Mouse (Mus musculus) neural tube, embryonic 14.5 days (tissue): ENCODE measurements at regions not wholly inside any gene's neighbourhood (a gene's known extent, or its start where the extent isn't known, plus 50 kb on each side); places are given as distances from the start of the nearest gene placed in this dataset.

ENCODE experiments used
- ATAC-seq: fragments of 200-750 bp; cut with Nextera tagmentation; 2 replicates; pipeline ENCODE4 v1.8.0; 2017; ENCODE audit warnings: low read depth, mild to moderate bottlenecking, moderate TSS enrichment, moderate library complexity
- H3K27ac ChIP-seq: fragments of 300-500 bp; sonication (generic); 2 replicates; pipeline ENCODE4 v1.5.1; 2014; ENCODE audit warnings: low read depth, mild to moderate bottlenecking, control low read depth, low read length, moderate library complexity, mixed read lengths
- H3K27me3 ChIP-seq: fragments of 300-500 bp; sonication (generic); 2 replicates; pipeline ENCODE4 v1.6.1; 2014; ENCODE audit warnings: low read length; ENCODE audit not compliant: control insufficient read depth, insufficient read depth
- H3K36me3 ChIP-seq: fragments of 300-500 bp; sonication (generic); 2 replicates; pipeline ENCODE4 v1.6.1; 2014; ENCODE audit warnings: low read length, mixed read lengths; ENCODE audit not compliant: control insufficient read depth, insufficient read depth
- H3K4me1 ChIP-seq: fragments of 300-500 bp; sonication (generic); 2 replicates; pipeline ENCODE4 v1.6.1; 2014; ENCODE audit warnings: low read length; ENCODE audit not compliant: control insufficient read depth, insufficient read depth
- H3K4me2 ChIP-seq: fragments of 300-500 bp; sonication (generic); 2 replicates; pipeline ENCODE4 v1.6.1; 2014; ENCODE audit warnings: mild to moderate bottlenecking, low read depth, low read length, control low read depth
- H3K4me3 ChIP-seq: fragments of 300-500 bp; sonication (generic); 2 replicates; pipeline ENCODE4 v1.5.1; 2014; ENCODE audit warnings: low read depth, low read length, control low read depth, mixed read lengths
- H3K9ac ChIP-seq: fragments of 300-500 bp; sonication (generic); replicated peaks from 2 replicates; pipeline ENCODE4 v1.6.1; 2014; ENCODE audit warnings: low read depth, mild to moderate bottlenecking, control low read depth, low read length, mixed read lengths
- H3K9me3 ChIP-seq: fragments of 300-500 bp; sonication (generic); 2 replicates; pipeline ENCODE4 v1.6.1; 2016; ENCODE audit warnings: low read length; ENCODE audit not compliant: control insufficient read depth
- WGBS: fragments of 180-500 bp; shearing (Covaris S2); extraction: QIAGEN DNeasy Blood & Tissue Kit; methylation state at CpG from one replicate; pipeline ENCODE4 v1.1.7; 2014; 5-methylcytosine and 5-hydroxymethylcytosine counted together

DNA sequence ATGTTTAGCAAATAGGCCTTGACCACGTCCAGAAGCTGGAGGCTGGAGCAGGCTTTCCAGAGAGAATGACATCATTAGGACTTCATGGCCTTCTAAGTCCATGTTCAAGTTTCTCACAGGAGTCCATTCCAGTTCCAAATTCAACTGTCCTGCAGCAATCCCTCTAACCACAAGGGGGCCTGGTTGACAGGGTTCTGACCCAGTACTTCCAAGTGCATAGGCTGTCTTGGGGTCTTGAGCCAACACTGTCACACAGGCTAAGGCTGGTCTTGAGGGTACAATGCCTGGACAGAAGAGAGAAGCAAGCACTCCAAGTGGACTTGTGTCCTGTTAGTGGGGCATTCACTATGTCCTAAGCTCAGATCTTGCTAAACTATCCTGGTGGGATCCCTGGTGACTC is 145.9 kb upstream of the Tmem45b start:
- Histone ChIP-seq H3K36me3 (no peaks in the 10 kb centered on the region), H3K27me3 (no peaks in the 10 kb centered on the region), H3K9me3 (no peaks in the 10 kb centered on the region), H3K4me2 (no peak overlapping the region), H3K27ac (no peak overlapping the region), H3K9ac (no peak overlapping the region), H3K4me3 (no peak overlapping the region), H3K4me1 (no peaks in the 10 kb centered on the region)
- WGBS: 74% methylated on average over 1 of the region's 1 CpGs
- ATAC-seq: no peak

DNA sequence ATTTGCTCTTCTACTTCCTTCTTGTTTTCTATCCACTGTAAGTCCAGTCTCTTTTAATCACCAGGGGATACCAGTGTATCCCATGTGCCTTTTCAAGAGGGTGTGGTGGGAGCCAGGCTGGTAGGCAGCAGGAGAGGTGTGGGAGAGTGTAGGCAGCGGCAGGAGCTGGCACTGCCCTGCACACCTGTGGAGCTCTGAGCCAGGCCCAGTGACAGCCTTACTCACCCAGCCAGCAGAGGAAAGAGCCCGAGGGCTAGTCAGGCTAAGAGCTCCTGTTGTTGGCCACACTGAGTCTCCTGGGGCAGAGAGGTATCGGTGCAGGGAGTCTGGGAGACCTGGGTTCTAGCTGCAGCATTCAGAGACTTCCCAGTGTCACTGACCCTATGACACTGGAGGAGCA is 145.5 kb upstream of the Tmem45b start:
- H3K9me3 ChIP-seq: no peaks in the 10 kb centered on the region
- 83% methylated on average over 3 of the region's 3 CpGs for WGBS
- H3K4me2 ChIP-seq: no peak overlapping the region
- no peak for ATAC-seq
- H3K36me3 ChIP-seq: no peaks in the 10 kb centered on the region
- H3K9ac ChIP-seq: no peak overlapping the region
- no peak overlapping the region for H3K4me3 ChIP-seq
- H3K27me3 ChIP-seq: no peaks in the 10 kb centered on the region
- no peak overlapping the region for H3K27ac ChIP-seq
- no peaks in the 10 kb centered on the region for H3K4me1 ChIP-seq

- H3K4me1 ChIP-seq: no peaks in the 10 kb centered on the region
- no peak for ATAC-seq
- H3K9me3 ChIP-seq: no peaks in the 10 kb centered on the region
- H3K36me3 ChIP-seq: no peaks in the 10 kb centered on the region
- no peak overlapping the region for H3K4me3 ChIP-seq
- H3K27me3 ChIP-seq: no peaks in the 10 kb centered on the region
- no peak overlapping the region for H3K9ac ChIP-seq
- no peak overlapping the region for H3K4me2 ChIP-seq
- WGBS: 73% methylated on average over 8 of the region's 8 CpGs
- H3K27ac ChIP-seq: no peak overlapping the region
Observed at GRCm38 (mm10) chr9:31608084-31608870, 144.0 kb upstream of the Tmem45b start.

GRCm38 (mm10) chr9:31606936-31607335 is 142.7 kb upstream of the Tmem45b start:
- no peaks in the 10 kb centered on the region for H3K27me3 ChIP-seq
- no peaks in the 10 kb centered on the region for H3K36me3 ChIP-seq
- no peak overlapping the region for H3K27ac ChIP-seq
- H3K4me2 ChIP-seq: no peak overlapping the region
- H3K4me3 ChIP-seq: no peak overlapping the region
- H3K9me3 ChIP-seq: no peaks in the 10 kb centered on the region
- no peak overlapping the region for H3K9ac ChIP-seq
- no peak for ATAC-seq
- 89% methylated on average over 6 of the region's 6 CpGs for WGBS
- no peaks in the 10 kb centered on the region for H3K4me1 ChIP-seq

- Histone ChIP-seq H3K27me3 (no peaks in the 10 kb centered on the region), H3K36me3 (no peaks in the 10 kb centered on the region), H3K4me3 (no peak overlapping the region), H3K9me3 (no peaks in the 10 kb centered on the region), H3K9ac (no peak overlapping the region), H3K4me2 (no peak overlapping the region), H3K4me1 (no peaks in the 10 kb centered on the region), H3K27ac (no peak overlapping the region)
- 91% methylated on average over 6 of the region's 6 CpGs for WGBS
- no peak for ATAC-seq
Observed at GRCm38 (mm10) chr9:31604497-31605090, 140.3 kb upstream of the Tmem45b start.

DNA sequence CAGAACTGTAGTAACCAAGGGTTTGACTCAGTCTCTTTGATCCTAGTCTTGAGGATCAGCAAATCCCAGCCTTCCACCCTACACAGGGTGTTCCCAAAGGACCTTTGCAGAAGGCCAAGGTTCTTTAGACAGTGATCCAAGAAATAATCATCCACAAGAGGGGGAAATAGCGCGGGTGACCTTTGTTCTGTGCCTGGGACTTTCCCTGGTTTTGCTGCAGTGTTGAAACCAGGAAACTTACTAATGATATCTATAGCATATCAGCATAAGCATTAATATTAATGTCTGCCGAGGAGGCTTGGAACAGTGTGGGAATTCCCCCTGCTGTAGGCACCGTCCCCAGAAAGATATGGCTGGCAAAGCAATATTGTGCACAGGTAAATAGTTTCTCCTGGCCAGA is 138.4 kb upstream of the Tmem45b start:
- Histone ChIP-seq H3K27me3 (no peaks in the 10 kb centered on the region), H3K27ac (no peak overlapping the region), H3K4me3 (no peak overlapping the region), H3K9ac (no peak overlapping the region), H3K4me2 (no peak overlapping the region), H3K36me3 (no peaks in the 10 kb centered on the region), H3K9me3 (no peaks in the 10 kb centered on the region), H3K4me1 (no peaks in the 10 kb centered on the region)
- no peak for ATAC-seq
- WGBS: 92% methylated on average over 4 of the region's 4 CpGs

DNA sequence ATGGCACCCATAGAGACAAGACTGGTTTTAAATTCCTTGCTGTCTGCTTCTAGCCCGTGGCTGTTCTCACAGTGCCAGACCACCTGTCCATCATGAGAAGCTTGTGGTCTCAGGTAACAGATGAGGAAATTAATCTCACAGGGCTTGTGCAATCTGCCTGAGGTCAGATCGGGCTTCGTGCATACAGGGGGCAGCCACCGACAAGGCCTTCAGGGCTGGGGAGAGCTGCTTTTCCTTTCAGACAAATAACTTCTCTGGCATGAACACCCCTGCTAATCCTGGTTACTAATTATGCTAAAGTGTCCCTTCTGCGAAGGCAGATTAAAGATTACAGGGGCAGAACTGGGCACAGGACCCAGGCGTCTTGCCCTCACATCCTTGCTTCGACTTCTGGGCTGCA is 130.8 kb upstream of the Tmem45b start:
- H3K4me2 ChIP-seq: no peak overlapping the region
- H3K9me3 ChIP-seq: no peaks in the 10 kb centered on the region
- no peaks in the 10 kb centered on the region for H3K27me3 ChIP-seq
- no peak for ATAC-seq
- H3K4me1 ChIP-seq: no peaks in the 10 kb centered on the region
- no peak overlapping the region for H3K4me3 ChIP-seq
- H3K27ac ChIP-seq: no peak overlapping the region
- 88% methylated on average over 7 of the region's 7 CpGs for WGBS
- no peaks in the 10 kb centered on the region for H3K36me3 ChIP-seq
- no peak overlapping the region for H3K9ac ChIP-seq

DNA sequence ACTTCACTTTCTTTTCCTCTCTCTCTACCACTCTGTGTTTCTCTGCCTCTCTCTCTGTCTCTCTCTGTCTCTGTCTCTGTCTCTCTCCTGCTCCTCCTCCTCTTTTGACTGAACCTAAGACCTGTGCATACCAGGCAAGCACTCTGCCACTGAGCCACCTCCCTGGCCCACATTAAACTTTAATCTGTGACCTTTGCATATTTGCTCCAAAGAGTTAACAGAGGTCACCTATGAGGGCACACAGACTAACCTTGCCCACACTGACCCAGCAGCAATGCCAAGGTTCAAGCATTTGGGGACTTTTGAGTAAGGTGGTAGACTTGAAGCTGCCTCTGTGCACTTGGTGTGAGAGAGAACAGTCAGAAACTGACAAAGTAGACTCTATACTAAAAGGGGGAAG is 123.4 kb upstream of the Tmem45b start:
- H3K9me3 ChIP-seq: no peaks in the 10 kb centered on the region
- H3K27ac ChIP-seq: no peak overlapping the region
- H3K4me2 ChIP-seq: no peak overlapping the region
- no peaks in the 10 kb centered on the region for H3K36me3 ChIP-seq
- ATAC-seq: no peak
- no peaks in the 10 kb centered on the region for H3K27me3 ChIP-seq
- H3K4me1 ChIP-seq: no peaks in the 10 kb centered on the region
- H3K9ac ChIP-seq: no peak overlapping the region
- H3K4me3 ChIP-seq: no peak overlapping the region

DNA sequence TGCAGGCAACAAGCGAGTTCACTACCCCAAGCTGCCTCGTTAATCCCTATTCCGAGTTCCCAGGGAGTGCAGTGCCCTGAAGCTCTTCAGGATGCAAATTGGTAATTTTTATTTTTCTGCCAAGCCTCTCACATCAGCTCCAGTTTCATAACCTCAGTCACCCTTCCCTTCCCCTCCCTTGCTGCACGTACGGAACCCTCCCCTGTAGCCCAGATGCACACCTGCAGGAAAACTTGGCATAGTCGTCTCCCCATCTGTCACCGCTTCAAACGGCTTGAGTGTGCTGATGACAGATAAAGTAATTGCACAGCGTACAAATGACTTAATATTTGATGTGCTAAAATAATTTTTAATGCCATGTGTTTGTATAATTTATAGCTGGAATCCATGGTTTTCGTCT is 119.7 kb upstream of the Tmem45b start:
- H3K27ac ChIP-seq: no peak overlapping the region
- no peak for ATAC-seq
- no peaks in the 10 kb centered on the region for H3K9me3 ChIP-seq
- WGBS: 71% methylated on average over 10 of the region's 10 CpGs
- H3K27me3 ChIP-seq: no peaks in the 10 kb centered on the region
- no peak overlapping the region for H3K4me2 ChIP-seq
- no peaks in the 10 kb centered on the region for H3K36me3 ChIP-seq
- H3K9ac ChIP-seq: no peak overlapping the region
- H3K4me1 ChIP-seq: no peaks in the 10 kb centered on the region
- no peak overlapping the region for H3K4me3 ChIP-seq
